Mouse (Mus musculus): ENCODE measurements around the gene Ppp1r14d. TPM values are rescaled to one million over a fixed set of nuclear protein-coding genes. Genes with fewer than 3 reads are reported as not detected.

Gene Ppp1r14d
- polyA plus RNA-seq, 1 experiment: 0.13 TPM

DNA sequence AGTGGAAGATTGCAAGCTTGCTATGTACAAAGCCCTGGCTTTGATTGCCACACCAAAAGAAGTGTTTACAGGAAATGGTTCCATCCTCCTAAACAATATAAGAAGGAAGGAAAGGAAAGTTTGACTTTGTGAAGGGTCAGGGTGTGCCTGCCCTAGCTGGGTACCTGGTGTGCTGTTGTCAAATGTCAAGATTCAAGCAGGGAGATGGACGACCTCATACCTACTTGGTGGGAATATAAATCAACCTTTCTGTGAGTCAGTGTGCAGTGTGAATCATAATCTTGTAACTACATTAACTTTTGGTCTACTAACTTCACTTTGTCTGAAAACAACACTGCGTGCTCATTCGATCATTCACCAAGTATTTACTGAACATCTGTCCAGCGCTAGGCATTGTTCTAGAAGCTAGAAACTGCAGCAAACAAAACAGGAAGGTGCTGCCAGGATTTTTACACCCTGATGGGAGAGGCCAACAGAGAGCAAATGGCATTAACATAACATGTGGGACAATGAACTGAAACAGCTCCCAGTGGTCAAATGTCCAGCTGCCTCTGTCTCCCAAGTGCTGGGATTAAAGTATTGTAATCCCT lies 25.7 kb downstream of the Ppp1r14d start:
- Histone ChIP-seq H3ac (ENCODE audit: control insufficient read depth, insufficient read length) (no peak overlapping the region), H3K27me3 (ENCODE audit: control insufficient read depth, insufficient read depth, insufficient read length) (no peaks in the 10 kb centered on the region), H3K4me3 (no peak overlapping the region), H3K36me3 (ENCODE audit: control insufficient read depth, insufficient read depth) (no peaks in the 10 kb centered on the region), H3K79me2 (ENCODE audit: control insufficient read depth, insufficient read depth) (peaks cover 13% of the 10 kb centered on the region), H3K4me2 (ENCODE audit: low read depth) (peak overlapping the region; percentile 1)
- no peak for TF ChIP-seq MYOD1 (IDR thresholded peaks at IDR 0.05; ENCODE audit: control insufficient read depth in 1 of 3, insufficient read length in 2 of 3, low read depth in 2 of 3)

GRCm38 (mm10) chr2:119202914-119203453 lies 26.7 kb downstream of the Ppp1r14d start:
- no peak overlapping the region for H3K4me3 ChIP-seq
- no peak for TF ChIP-seq REST (IDR thresholded peaks at IDR 0.05; ENCODE audit: insufficient read depth, insufficient read length)
- TF ChIP-seq SRF (IDR thresholded peaks at IDR 0.05; ENCODE audit: control insufficient read depth, insufficient read length, low read depth): no peak
- no peak for TF ChIP-seq MYOD1 (IDR thresholded peaks at IDR 0.05; ENCODE audit: control insufficient read depth in 1 of 3, insufficient read length in 2 of 3, low read depth in 2 of 3)
- no peak for TF ChIP-seq MAX (IDR thresholded peaks at IDR 0.05; ENCODE audit: low read depth)
- no peak for TF ChIP-seq POLR2A (IDR thresholded peaks at IDR 0.05; ENCODE audit: insufficient read length, low read depth)
- no peak for TF ChIP-seq E2F4 (IDR thresholded peaks at IDR 0.05; ENCODE audit: insufficient read depth)
- no peak for TF ChIP-seq USF1 (IDR thresholded peaks at IDR 0.05; ENCODE audit: low read depth)
- TF ChIP-seq TCF12 (IDR thresholded peaks at IDR 0.05; ENCODE audit: insufficient read depth, poor library complexity, severe bottlenecking): no peak
- no peak for TF ChIP-seq POLR2AphosphoS2 (IDR thresholded peaks at IDR 0.05; ENCODE audit: insufficient read length, low read depth)
- TF ChIP-seq CEBPB (IDR thresholded peaks at IDR 0.05; ENCODE audit: insufficient read depth, poor library complexity, severe bottlenecking): no peak
- TF ChIP-seq MYOG (IDR thresholded peaks at IDR 0.05; ENCODE audit: control insufficient read depth in 1 of 3, insufficient read depth in 1 of 3, insufficient read length in 2 of 3, low read depth in 2 of 3): no peak
- TF ChIP-seq TCF3 (IDR thresholded peaks at IDR 0.05; ENCODE audit: insufficient read length, low read depth): no peak
- H3ac ChIP-seq (ENCODE audit: control insufficient read depth, insufficient read length): no peak overlapping the region
- H3K79me2 ChIP-seq (ENCODE audit: control insufficient read depth, insufficient read depth): peaks cover 10% of the 10 kb centered on the region
- no peaks in the 10 kb centered on the region for H3K27me3 ChIP-seq (ENCODE audit: control insufficient read depth, insufficient read depth, insufficient read length)
- H3K4me2 ChIP-seq (ENCODE audit: low read depth): no peak overlapping the region
- no peaks in the 10 kb centered on the region for H3K36me3 ChIP-seq (ENCODE audit: control insufficient read depth, insufficient read depth)

DNA sequence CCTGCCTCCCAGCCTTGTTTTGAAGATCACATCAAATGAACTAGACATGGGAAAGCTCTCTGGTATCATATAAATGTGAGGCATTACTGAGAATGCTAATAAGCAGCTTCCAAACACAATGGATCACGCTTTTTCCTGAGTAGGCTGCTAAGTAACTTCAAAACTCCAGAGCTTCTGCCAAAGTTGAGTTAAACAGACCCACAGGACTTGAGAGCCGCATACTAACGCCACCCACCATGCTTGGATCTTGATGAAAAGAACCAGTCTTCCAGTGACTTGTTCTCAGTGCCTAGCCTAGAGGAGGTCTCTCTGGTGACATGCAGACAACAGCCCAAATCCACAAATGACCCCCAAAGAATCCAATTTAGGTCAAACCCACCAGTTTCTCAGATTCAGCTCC lies 30.8 kb downstream of the Ppp1r14d start:
- no peaks in the 10 kb centered on the region for H3K27me3 ChIP-seq (ENCODE audit: control insufficient read depth, insufficient read depth, insufficient read length)
- no peak overlapping the region for H3ac ChIP-seq (ENCODE audit: control insufficient read depth, insufficient read length)
- no peak overlapping the region for H3K4me3 ChIP-seq
- H3K79me2 ChIP-seq (ENCODE audit: control insufficient read depth, insufficient read depth): no peaks in the 10 kb centered on the region
- no peaks in the 10 kb centered on the region for H3K36me3 ChIP-seq (ENCODE audit: control insufficient read depth, insufficient read depth)
- TF ChIP-seq USF1 (IDR thresholded peaks at IDR 0.05; ENCODE audit: low read depth) (no peak), MYOD1 (IDR thresholded peaks at IDR 0.05; ENCODE audit: control insufficient read depth in 1 of 3, insufficient read length in 2 of 3, low read depth in 2 of 3) (no peak), MAX (IDR thresholded peaks at IDR 0.05; ENCODE audit: low read depth) (no peak), E2F4 (IDR thresholded peaks at IDR 0.05; ENCODE audit: insufficient read depth) (no peak), TCF3 (IDR thresholded peaks at IDR 0.05; ENCODE audit: insufficient read length, low read depth) (no peak), REST (IDR thresholded peaks at IDR 0.05; ENCODE audit: insufficient read depth, insufficient read length) (no peak), MYOG (IDR thresholded peaks at IDR 0.05; ENCODE audit: control insufficient read depth in 1 of 3, insufficient read depth in 1 of 3, insufficient read length in 2 of 3, low read depth in 2 of 3) (no peak), POLR2AphosphoS2 (IDR thresholded peaks at IDR 0.05; ENCODE audit: insufficient read length, low read depth) (no peak), SRF (IDR thresholded peaks at IDR 0.05; ENCODE audit: control insufficient read depth, insufficient read length, low read depth) (no peak), POLR2A (IDR thresholded peaks at IDR 0.05; ENCODE audit: insufficient read length, low read depth) (no peak)
- no peak overlapping the region for H3K4me2 ChIP-seq (ENCODE audit: low read depth)

GRCm38 (mm10) chr2:119198049-119198448 lies 31.7 kb downstream of the Ppp1r14d start:
- Histone ChIP-seq H3K79me2 (ENCODE audit: control insufficient read depth, insufficient read depth) (no peaks in the 10 kb centered on the region), H3K4me3 (no peak overlapping the region), H3ac (ENCODE audit: control insufficient read depth, insufficient read length) (no peak overlapping the region), H3K36me3 (ENCODE audit: control insufficient read depth, insufficient read depth) (no peaks in the 10 kb centered on the region), H3K27me3 (ENCODE audit: control insufficient read depth, insufficient read depth, insufficient read length) (no peaks in the 10 kb centered on the region), H3K4me2 (ENCODE audit: low read depth) (no peak overlapping the region)
- TF ChIP-seq MAX (IDR thresholded peaks at IDR 0.05; ENCODE audit: low read depth) (no peak), USF1 (IDR thresholded peaks at IDR 0.05; ENCODE audit: low read depth) (no peak), MYOG (IDR thresholded peaks at IDR 0.05; ENCODE audit: control insufficient read depth in 1 of 3, insufficient read depth in 1 of 3, insufficient read length in 2 of 3, low read depth in 2 of 3) (no peak), MYOD1 (IDR thresholded peaks at IDR 0.05; ENCODE audit: control insufficient read depth in 1 of 3, insufficient read length in 2 of 3, low read depth in 2 of 3) (no peak)

GRCm38 (mm10) chr2:119197493-119197892 lies 32.2 kb downstream of the Ppp1r14d start:
- TF ChIP-seq USF1 (IDR thresholded peaks at IDR 0.05; ENCODE audit: low read depth): no peak
- TF ChIP-seq TCF12 (IDR thresholded peaks at IDR 0.05; ENCODE audit: insufficient read depth, poor library complexity, severe bottlenecking): no peak
- no peak for TF ChIP-seq POLR2A (IDR thresholded peaks at IDR 0.05; ENCODE audit: insufficient read length, low read depth)
- TF ChIP-seq MYOD1 (IDR thresholded peaks at IDR 0.05; ENCODE audit: control insufficient read depth in 1 of 3, insufficient read length in 2 of 3, low read depth in 2 of 3): no peak
- TF ChIP-seq SRF (IDR thresholded peaks at IDR 0.05; ENCODE audit: control insufficient read depth, insufficient read length, low read depth): no peak
- no peak for TF ChIP-seq E2F4 (IDR thresholded peaks at IDR 0.05; ENCODE audit: insufficient read depth)
- no peak for TF ChIP-seq REST (IDR thresholded peaks at IDR 0.05; ENCODE audit: insufficient read depth, insufficient read length)
- no peak for TF ChIP-seq CEBPB (IDR thresholded peaks at IDR 0.05; ENCODE audit: insufficient read depth, poor library complexity, severe bottlenecking)
- no peak for TF ChIP-seq MAX (IDR thresholded peaks at IDR 0.05; ENCODE audit: low read depth)
- H3K4me3 ChIP-seq: no peak overlapping the region
- no peaks in the 10 kb centered on the region for H3K36me3 ChIP-seq (ENCODE audit: control insufficient read depth, insufficient read depth)
- H3K4me2 ChIP-seq (ENCODE audit: low read depth): no peak overlapping the region
- H3K79me2 ChIP-seq (ENCODE audit: control insufficient read depth, insufficient read depth): no peaks in the 10 kb centered on the region
- H3ac ChIP-seq (ENCODE audit: control insufficient read depth, insufficient read length): no peak overlapping the region
- no peaks in the 10 kb centered on the region for H3K27me3 ChIP-seq (ENCODE audit: control insufficient read depth, insufficient read depth, insufficient read length)
